Mouse (Mus musculus) CH12.LX (cell line): Measurements from ENCODE around the gene Prr15l.

Experiments
- CTCF ChIP-seq, 2 experiments: IDR thresholded peaks in 1 of 2; conservative IDR thresholded peaks in 1 of 2; 2 replicates each; pipeline ENCODE4 v1.5.1; 2011 to 2012; ENCODE audit warnings: low read depth in 2 of 2, low read length in 2 of 2, improper control_type of control experiment in 1 of 2, inconsistent platforms in 1 of 2, mild to moderate bottlenecking in 1 of 2, moderate library complexity in 1 of 2
- ZC3H11A ChIP-seq: IDR thresholded peaks from 2 replicates; pipeline ENCODE4 v1.6.1; 2012; ENCODE audit warnings: low read depth, mild to moderate bottlenecking, inconsistent platforms, low read length, improper control_type of control experiment

GRCm38 (mm10) chr11:96899449-96900306 is 28.2 kb upstream of the Prr15l start:
- TF ChIP-seq CTCF (conservative IDR thresholded peaks at IDR 0.05 in 1 of 2, IDR thresholded peaks at IDR 0.05 in 1 of 2; ENCODE audit: low read depth in 2 of 2, low read length in 2 of 2) (no peak), ZC3H11A (no peak)
